Mouse (Mus musculus): ENCODE measurements around the gene Armc10.
"Not testable (repeated sequence)": the region's sequence is repeated elsewhere in the genome, so short reads cannot be mapped to it uniquely, and the experiment has no call there.

The Armc10 gene

GRCm38 (mm10) chr5:21702873-21703475 is 57.4 kb downstream of the Armc10 start:
- CTCF ChIA-PET, result no interaction called here

DNA sequence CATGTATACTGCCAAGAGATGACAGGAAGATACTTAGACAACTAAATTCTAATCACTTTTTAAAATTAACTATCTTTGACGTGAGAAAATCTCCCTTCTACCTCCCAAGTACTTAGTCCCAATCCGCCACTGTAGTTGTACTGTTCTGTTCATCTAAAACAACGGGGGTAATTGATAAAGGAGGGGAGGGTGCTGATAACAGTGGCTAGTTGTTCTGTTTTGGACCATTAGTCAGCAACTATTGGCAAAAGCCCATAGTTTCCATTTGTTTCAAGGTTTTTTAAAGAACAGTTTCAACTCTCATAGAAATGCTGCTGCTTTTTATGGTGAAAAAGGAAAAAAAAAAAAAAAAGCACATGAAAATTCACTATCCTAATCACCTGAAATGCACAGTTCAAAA is 58.1 kb downstream of the Armc10 start:
- CTCF ChIA-PET, result no interaction called here

GRCm38 (mm10) chr5:21706546-21706945 is 60.9 kb downstream of the Armc10 start:
- CTCF ChIA-PET, result no interaction called here

DNA sequence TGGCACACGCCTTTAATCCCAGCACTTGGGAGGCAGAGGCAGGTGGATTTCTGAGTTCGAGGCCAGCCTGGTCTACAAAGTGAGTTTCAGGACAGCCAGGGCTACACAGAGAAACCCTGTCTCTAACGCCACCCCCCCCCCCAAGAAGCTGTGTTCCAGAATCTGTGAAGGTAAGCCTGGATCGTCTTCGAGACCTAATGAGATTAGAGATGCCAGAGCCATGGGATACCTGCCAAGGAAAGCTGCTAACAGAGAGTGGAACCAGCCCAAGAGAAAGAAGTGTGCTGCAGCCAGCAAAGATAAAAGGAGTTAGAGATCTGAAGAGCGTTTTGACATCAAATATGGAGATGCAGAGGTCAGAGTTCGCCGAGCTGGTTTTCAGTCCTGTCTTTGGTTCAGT is 62.4 kb downstream of the Armc10 start:
- CTCF ChIA-PET, result not testable (repeated sequence)

Data from spleen, embryonic (tissue).